Mouse (Mus musculus): Measurements from ENCODE around the gene Daxx.
"Not testable (repeated sequence)": the region's sequence is repeated elsewhere in the genome, so short reads cannot be mapped to it uniquely, and the experiment has no call there.

Gene Daxx

GRCm38 (mm10) chr17:33941381-33941780 is 32.2 kb downstream of the Daxx start:
- no peak for DNase-seq (ENCODE audit: low read depth, low spot score)

DNA sequence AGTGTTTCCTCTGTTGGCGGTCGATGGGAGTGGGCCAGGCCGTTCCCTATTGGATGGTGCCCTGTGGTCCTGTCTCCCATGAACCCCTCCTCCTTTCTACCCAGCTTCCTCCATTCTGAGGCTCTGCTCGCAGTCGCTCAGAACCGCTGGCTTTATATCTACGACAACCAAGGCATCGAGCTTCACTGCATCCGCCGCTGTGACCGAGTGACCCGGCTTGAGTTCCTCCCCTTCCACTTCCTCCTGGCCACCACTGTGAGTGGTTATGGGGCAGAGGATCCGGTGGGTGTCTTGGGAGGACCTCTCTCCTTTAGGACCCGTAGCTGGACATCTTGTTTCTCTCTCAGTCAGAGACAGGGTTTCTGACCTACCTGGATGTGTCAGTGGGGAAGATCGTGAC is 34.2 kb downstream of the Daxx start:
- DNase-seq (ENCODE audit: low read depth, low spot score), result no peak

DNA sequence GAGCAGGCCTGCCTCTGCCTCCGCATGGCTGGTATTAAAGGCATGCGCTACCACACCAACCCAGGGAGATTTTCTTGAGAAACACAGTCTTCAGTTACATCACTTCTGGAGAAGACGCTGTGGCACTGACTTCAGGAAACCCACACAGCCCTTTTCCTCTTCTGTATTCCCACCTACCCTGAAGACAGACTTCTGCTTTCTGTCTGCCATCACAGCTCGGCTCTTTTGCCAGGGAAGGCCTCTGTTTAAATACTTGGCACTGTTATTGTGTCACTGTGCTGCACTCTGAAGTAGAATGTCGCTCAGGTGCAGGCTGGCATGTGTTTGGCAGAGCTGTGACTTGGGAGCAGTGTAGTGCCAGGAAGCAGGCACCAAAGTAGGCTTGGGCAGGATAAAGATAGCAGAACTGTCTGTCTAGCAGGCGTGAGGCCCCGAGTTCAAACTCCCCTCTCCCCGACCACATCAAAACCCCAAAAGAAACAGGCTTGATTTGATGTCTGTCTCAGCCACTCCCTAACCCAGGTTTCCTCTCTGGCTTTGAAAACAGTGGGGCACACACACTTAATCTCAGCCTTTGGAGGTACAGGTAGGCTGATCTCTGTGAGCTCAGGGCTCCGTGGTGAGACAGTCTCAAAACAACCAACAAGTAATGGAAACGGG is 38.3 kb downstream of the Daxx start:
- peak; percentile 38 for DNase-seq (ENCODE audit: low read depth, low spot score)

DNA sequence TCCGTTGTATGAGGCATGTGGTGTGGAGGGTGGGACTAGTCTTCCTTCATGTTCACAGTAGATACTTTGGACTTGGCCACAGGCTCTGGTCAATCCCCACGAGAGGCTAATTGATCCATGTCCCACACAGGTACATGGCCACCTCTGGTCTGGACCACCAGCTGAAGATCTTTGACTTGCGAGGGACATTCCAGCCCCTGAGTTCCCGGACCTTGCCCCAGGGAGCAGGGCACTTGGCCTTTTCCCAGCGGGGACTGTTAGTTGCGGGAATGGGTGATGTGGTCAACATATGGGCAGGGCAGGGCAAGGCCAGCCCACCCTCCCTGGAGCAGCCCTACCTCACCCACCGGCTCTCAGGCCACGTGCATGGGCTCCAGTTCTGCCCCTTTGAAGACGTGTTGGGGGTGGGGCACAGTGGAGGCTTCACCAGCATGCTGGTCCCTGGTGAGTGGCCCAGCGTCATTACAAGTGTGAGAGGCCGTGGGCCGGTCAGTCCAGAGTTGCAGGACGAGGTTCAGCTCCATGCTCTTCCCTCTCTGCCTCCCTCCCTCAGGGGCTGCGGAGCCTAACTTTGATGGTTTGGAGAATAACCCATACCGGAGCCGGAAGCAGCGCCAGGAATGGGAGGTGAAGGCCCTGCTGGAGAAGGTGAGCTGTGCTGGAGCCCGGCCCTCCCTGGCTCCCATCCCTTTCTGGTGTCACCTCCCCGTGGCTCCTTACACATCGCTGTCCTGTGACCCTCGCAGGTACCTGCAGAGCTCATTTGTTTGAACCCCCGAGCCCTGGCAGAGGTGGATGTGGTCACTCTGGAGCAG is 39.1 kb downstream of the Daxx start:
- DNase-seq (ENCODE audit: low read depth, low spot score), result no peak

- DNase-seq (ENCODE audit: low read depth, low spot score), result no peak
Measured at GRCm38 (mm10) chr17:33948905-33949537, 39.8 kb downstream of the Daxx start.

- no peak for DNase-seq (ENCODE audit: low read depth, low spot score)
Measured at GRCm38 (mm10) chr17:33950131-33950625, 41.0 kb downstream of the Daxx start.

- peak; percentile 89 for DNase-seq (ENCODE audit: low read depth, low spot score)
Measured at GRCm38 (mm10) chr17:33951021-33951946, 42.1 kb downstream of the Daxx start, which contains the start of gene B3galt4. B3galt4 (minus strand) TSS chr17:33951488.

DNA sequence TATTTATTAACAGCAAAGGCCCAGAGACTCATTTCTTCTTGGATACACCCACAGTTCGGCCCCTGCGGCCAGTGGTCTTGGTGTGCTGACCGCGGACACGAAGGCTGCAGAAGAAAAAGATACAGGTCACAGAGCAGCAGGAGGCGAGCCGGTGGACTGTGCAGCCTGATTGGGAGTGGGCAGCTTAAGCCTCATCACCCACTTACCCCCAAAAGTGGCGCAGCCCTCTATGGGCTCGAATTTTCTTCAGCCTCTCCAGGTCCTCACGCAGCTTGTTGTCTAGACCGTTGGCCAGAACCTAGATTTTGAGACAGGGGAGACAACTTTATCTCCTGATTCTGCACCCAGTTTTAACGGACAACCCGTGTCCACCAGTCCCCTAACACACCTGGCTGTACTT is 42.8 kb downstream of the Daxx start:
- DNase-seq (ENCODE audit: low read depth, low spot score), result not testable (repeated sequence)

DNA sequence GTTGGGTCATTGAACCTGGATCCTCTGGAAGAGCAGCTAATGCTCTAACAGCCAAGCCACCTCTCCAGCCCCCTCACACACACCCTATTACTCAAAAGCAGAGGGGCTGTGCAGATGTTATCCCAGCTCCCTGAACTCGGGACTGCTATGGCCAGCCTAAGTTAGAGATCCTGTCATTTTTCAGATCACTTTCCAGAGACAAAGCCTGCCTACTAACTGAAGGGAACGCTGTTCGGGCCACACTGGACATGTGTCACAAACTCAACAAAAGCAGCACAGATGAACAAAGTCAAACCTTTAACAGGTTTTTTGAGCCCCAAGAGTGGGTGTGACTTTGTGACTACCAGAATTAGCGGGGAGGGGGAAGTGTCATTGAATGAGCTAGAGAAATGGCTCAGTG is 43.7 kb downstream of the Daxx start:
- DNase-seq (ENCODE audit: low read depth, low spot score), result no peak

DNA sequence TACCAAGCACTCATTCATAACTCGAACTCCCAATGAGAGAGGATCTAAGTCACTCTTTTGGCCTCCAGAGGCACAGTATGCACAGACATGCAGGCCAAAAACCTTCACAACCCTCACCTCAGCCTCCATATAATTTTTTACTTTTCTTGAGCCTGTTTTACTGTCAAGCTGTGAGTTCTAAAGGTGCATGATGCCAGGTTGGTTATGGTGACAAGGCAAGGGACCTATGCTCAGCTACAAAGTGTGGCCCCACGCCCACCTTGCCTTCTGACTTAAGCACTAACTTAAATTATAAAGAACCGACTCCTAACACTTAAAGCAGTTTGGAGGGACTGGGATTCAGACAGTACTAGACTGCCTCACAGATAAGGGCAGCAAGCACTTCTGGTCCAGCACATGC is 44.1 kb downstream of the Daxx start:
- no peak for DNase-seq (ENCODE audit: low read depth, low spot score)

GRCm38 (mm10) chr17:33953961-33954565 is 44.8 kb downstream of the Daxx start:
- no peak for DNase-seq (ENCODE audit: low read depth, low spot score)

DNA sequence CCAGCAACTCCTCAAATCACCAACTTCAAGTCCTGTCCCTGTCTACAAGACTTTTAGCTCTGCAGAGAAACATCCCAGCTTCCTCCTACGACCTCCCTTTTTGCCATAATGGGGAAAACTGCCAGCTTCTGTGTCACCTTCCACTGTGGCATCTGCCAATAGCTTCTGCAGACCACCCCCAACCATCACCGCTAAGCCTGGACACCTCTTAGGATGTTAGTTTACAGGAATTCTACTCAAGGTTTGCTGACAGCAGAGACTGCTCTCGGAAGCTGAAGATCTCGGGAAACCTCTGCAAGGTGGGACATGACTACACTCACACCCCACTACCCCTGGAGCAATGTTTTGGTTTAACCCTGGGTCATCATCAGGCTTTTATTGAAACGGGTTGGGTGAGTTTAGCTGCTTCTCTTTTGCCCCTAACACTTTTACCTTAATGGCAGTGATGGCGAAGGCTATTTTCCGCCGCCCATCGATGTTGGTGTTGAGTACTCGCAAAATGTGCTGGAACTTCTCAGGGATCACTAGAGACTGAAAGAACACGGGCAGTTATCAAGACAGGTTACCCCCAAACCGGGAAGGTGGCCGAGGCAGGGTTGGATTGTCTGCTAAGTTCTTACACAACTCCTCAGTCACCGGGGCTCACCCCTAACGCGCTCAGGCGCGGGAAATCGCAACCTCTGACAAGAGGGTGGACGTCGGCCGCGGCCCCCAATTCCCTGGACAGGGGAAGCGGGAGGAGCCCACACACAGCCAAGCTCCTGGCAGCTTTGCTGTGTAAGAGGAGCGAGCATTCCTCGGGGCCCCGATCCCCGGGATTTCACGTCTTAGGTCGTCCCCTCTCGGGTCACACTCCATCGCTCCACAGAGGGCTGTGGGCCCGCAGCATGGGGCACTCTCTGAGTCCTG is 45.7 kb downstream of the Daxx start:
- no peak for DNase-seq (ENCODE audit: low read depth, low spot score)

GRCm38 (mm10) chr17:33955555-33956214 is 46.5 kb downstream of the Daxx start, which contains the start of the genes Vps52 and Rps18:
Vps52 (plus strand) TSS chr17:33955812.
Rps18 (minus strand) TSS chr17:33956001.
- peak; percentile 99 for DNase-seq (ENCODE audit: low read depth, low spot score)

- DNase-seq (ENCODE audit: low read depth, low spot score), result no peak
Measured at GRCm38 (mm10) chr17:33956336-33956735, 47.1 kb downstream of the Daxx start.

GRCm38 (mm10) chr17:33957493-33957892 is 48.3 kb downstream of the Daxx start:
- DNase-seq (ENCODE audit: low read depth, low spot score), result no peak

GRCm38 (mm10) chr17:33958451-33958850 is 49.2 kb downstream of the Daxx start:
- no peak for DNase-seq (ENCODE audit: low read depth, low spot score)

GRCm38 (mm10) chr17:33959135-33959534 is 49.9 kb downstream of the Daxx start:
- DNase-seq (ENCODE audit: low read depth, low spot score), result no peak

DNA sequence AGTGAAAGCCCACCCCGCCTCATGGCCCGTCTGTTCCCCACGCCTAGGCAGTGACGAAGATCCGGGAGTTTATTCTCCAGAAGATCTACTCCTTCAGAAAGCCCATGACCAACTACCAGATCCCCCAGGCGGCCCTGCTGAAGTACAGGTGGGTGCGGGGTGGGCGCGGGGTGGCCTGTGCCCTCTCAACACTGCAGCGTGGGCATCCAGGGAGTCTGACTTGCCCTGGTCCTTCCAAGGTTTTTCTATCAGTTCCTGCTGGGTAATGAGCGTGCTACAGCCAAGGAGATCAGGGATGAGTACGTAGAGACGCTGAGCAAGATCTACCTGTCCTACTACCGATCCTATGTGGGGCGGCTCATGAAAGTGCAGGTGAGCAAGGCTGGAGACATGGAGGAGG is 50.7 kb downstream of the Daxx start:
- DNase-seq (ENCODE audit: low read depth, low spot score), result no peak

GRCm38 (mm10) chr17:33962876-33963275 is 53.7 kb downstream of the Daxx start:
- no peak for DNase-seq (ENCODE audit: low read depth, low spot score)

Data from telencephalon, adult 2 months (tissue).